Mouse (Mus musculus) kidney, embryonic 16.5 days (tissue): ENCODE results near the gene Aes. TPM values are rescaled to one million over a fixed set of nuclear protein-coding genes. Genes with fewer than 3 reads are reported as not detected.

Experiments
- ATAC-seq: fragments of 200-750 bp; cut with Nextera tagmentation; 2 replicates; pipeline ENCODE4 v1.8.0; 2017; ENCODE audit warnings: moderate TSS enrichment; ENCODE audit not compliant: low FRiP score, low TSS enrichment
- H3K27ac ChIP-seq: fragments of 300-500 bp; sonication (generic); 2 replicates; pipeline ENCODE4 v1.5.1; 2014; ENCODE audit warnings: low read length
- H3K27me3 ChIP-seq: fragments of 300-500 bp; sonication (generic); 2 replicates; pipeline ENCODE4 v1.6.1; 2014; ENCODE audit warnings: low read length, control low read depth, mixed read lengths; ENCODE audit not compliant: insufficient read depth
- H3K36me3 ChIP-seq: fragments of 300-500 bp; sonication (generic); 2 replicates; pipeline ENCODE4 v1.6.1; 2014; ENCODE audit warnings: low read length, control low read depth, mixed read lengths; ENCODE audit not compliant: insufficient read depth
- H3K4me1 ChIP-seq: fragments of 300-500 bp; sonication (generic); 2 replicates; pipeline ENCODE4 v1.6.1; 2014; ENCODE audit warnings: low read length, control low read depth, mixed read lengths; ENCODE audit not compliant: insufficient read depth
- H3K4me2 ChIP-seq: fragments of 300-500 bp; sonication (generic); replicated peaks from 2 replicates; pipeline ENCODE4 v1.6.1; 2014; ENCODE audit warnings: low read depth, low read length
- H3K4me3 ChIP-seq: fragments of 300-500 bp; sonication (generic); 2 replicates; pipeline ENCODE4 v1.5.1; 2014; ENCODE audit warnings: mild to moderate bottlenecking, low read length
- H3K9ac ChIP-seq: fragments of 300-500 bp; sonication (generic); replicated peaks from 2 replicates; pipeline ENCODE4 v1.6.1; 2014; ENCODE audit warnings: low read length
- H3K9me3 ChIP-seq: fragments of 300-500 bp; sonication (generic); 2 replicates; pipeline ENCODE4 v1.6.1; 2016; ENCODE audit warnings: low read length, control low read depth
- WGBS: fragments of 180-500 bp; shearing (Covaris S2); extraction: QIAGEN DNeasy Blood & Tissue Kit; methylation state at CpG from one replicate; pipeline ENCODE4 v1.1.7; 2014; 5-methylcytosine and 5-hydroxymethylcytosine counted together
- polyA plus RNA-seq: library from polyadenylated mRNA; unstranded; fragments of >200 nt; fragmentation: Nextera tagmentation; extraction: Ambion mirVana; gene quantifications from 2 replicates; pipeline ENCODE4 v1.2.1, GENCODE M21; 2015

Gene Aes
- polyA plus RNA-seq, 1 experiment from 2014 or later, result 487 TPM

- peak overlapping the region; percentile 96 for H3K27ac ChIP-seq
- peaks cover 81% of the 10 kb centered on the region for H3K4me1 ChIP-seq
- H3K9me3 ChIP-seq, result no peaks in the 10 kb centered on the region
- H3K27me3 ChIP-seq, result peaks cover 26% of the 10 kb centered on the region
- H3K4me3 ChIP-seq, result no peak overlapping the region
- H3K9ac ChIP-seq, result peak overlapping the region; percentile 38
- H3K36me3 ChIP-seq, result peaks cover 6% of the 10 kb centered on the region; the same call in 1 of the 2 replicates
- H3K4me2 ChIP-seq, result peak overlapping the region; percentile 28
- WGBS, result 23% methylated on average over 9 of the region's 9 CpGs
- ATAC-seq, result no peak
These were observed 13.7 kb downstream of the Aes start for GRCm38 (mm10) chr10:81572975-81573374.

- Histone ChIP-seq H3K4me1 (peaks cover 68% of the 10 kb centered on the region), H3K27me3 (peaks cover 26% of the 10 kb centered on the region), H3K9me3 (no peaks in the 10 kb centered on the region), H3K9ac (peak within 1 kb of the TSS; percentile 79), H3K27ac (peak within 1 kb of the TSS; percentile 96), H3K36me3 (peaks cover 8% of the 10 kb centered on the region; the same call in 1 of the 2 replicates), H3K4me2 (peak within 1 kb of the TSS; percentile 81), H3K4me3 (peak within 1 kb of the TSS; percentile 56)
- 26% methylated on average over 10 of the region's 10 CpGs for WGBS
- ATAC-seq, result no peak
These were observed 15.1 kb downstream of the Aes start, which contains the start of gene Tle2 for GRCm38 (mm10) chr10:81574081-81575056. Tle2 (plus strand) TSS chr10:81574561.

DNA sequence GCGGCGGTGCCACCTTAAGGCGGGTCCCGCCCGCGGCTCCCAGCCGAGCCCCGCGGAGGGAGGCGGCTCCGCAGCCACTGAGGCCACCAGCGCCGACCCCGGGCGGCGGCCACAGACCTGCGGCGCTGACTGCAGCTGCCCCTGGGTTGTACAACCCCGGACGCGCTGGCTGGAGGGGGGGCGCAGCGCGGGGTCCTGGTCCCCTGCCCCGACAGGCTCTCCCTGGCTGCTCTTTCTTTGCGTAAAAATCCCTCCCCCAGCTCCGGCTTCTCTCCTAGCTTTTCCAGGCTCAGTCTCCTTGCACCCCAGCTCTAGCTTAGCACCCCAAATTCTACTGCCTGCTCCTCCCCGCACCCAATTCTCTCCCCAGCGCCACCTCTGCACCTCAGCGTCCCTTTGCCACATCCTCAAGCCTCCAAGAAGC lies 15.9 kb downstream of the Aes start:
- ATAC-seq, result peak; percentile 7; the same call in 1 of the 2 replicates
- peak overlapping the region; percentile 79 for H3K9ac ChIP-seq

DNA sequence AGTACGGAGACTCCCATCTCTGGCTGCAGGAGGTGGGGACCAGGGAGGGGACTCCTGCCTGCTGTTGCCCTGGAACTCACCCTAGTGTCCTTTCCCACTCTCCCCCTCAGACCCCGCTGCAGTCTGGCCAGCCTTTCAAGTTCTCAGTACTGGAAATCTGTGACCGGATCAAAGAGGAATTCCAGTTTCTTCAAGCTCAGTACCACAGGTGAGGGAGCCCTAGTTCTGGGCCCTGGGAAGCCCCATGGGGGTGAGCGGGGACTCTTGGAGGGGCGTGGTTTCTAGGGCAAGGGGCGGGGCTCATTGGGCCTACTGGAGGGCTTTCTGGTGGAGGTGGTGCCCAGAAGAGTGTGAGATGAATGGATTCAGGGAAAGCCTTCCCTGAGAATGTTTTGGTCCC lies 16.4 kb downstream of the Aes start:
- ATAC-seq, result no peak
- WGBS, result 4% methylated on average over 6 of the region's 6 CpGs
- Histone ChIP-seq H3K27ac (peak overlapping the region; percentile 71), H3K4me3 (peak overlapping the region; percentile 56), H3K9ac (peak overlapping the region; percentile 79), H3K36me3 (peaks cover 8% of the 10 kb centered on the region; the same call in 1 of the 2 replicates), H3K4me2 (peak overlapping the region; percentile 81), H3K4me1 (peaks cover 65% of the 10 kb centered on the region), H3K9me3 (no peaks in the 10 kb centered on the region), H3K27me3 (peaks cover 26% of the 10 kb centered on the region)

More for the DNA sequence above, 15.9 kb downstream of the Aes start:
- Histone ChIP-seq H3K4me2 (peak overlapping the region; percentile 81), H3K4me1 (peaks cover 65% of the 10 kb centered on the region), H3K27me3 (peaks cover 26% of the 10 kb centered on the region), H3K4me3 (peak overlapping the region; percentile 56), H3K9me3 (no peaks in the 10 kb centered on the region), H3K36me3 (peaks cover 8% of the 10 kb centered on the region; the same call in 1 of the 2 replicates), H3K27ac (peak overlapping the region; percentile 71)
- under 1% methylated on average over 28 of the region's 30 CpGs for WGBS

DNA sequence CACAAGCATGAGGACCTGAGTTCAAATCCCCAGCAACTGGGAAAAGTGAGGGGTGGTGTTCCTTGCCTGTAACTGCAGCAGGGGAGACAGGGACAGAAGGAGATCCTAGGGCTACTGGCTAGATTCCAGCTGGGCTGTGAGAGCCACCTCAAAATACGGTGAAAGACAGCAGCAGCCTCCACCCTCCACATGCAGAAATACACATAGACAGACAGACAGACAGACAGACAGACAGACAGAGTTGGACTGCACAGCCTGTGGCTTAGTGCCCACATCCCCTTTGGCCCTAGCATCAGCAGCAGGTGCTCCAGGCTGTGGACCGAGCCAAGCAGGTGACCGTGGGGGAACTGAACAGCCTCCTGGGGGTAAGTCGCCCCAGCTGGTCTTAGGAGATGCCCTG lies 20.7 kb downstream of the Aes start:
- no peak overlapping the region for H3K27ac ChIP-seq
- no peak for ATAC-seq
- no peaks in the 10 kb centered on the region for H3K9me3 ChIP-seq
- 69% methylated on average over 4 of the region's 4 CpGs for WGBS
- H3K4me1 ChIP-seq, result peaks cover 45% of the 10 kb centered on the region
- no peak overlapping the region for H3K4me3 ChIP-seq
- H3K4me2 ChIP-seq, result peak overlapping the region; percentile 35; the same call in 1 of the 2 replicates
- H3K27me3 ChIP-seq, result peaks cover 11% of the 10 kb centered on the region
- no peak overlapping the region for H3K9ac ChIP-seq
- H3K36me3 ChIP-seq, result peaks cover 9% of the 10 kb centered on the region; the same call in 1 of the 2 replicates

- 27% methylated on average over 25 of the region's 25 CpGs for WGBS
- ATAC-seq, result peak; percentile 41; the same call in 1 of the 2 replicates
- peak overlapping the region; percentile 35 for H3K4me2 ChIP-seq
- H3K27me3 ChIP-seq, result peaks cover 12% of the 10 kb centered on the region
- H3K27ac ChIP-seq, result no peak overlapping the region
- no peaks in the 10 kb centered on the region for H3K9me3 ChIP-seq
- no peak overlapping the region for H3K4me3 ChIP-seq
- H3K36me3 ChIP-seq, result peaks cover 13% of the 10 kb centered on the region; the same call in 1 of the 2 replicates
- H3K9ac ChIP-seq, result 0 out of 2 replicates have a peak overlapping the region, but pooled peaks have one; percentile 28
- H3K4me1 ChIP-seq, result peaks cover 40% of the 10 kb centered on the region
These were observed 21.3 kb downstream of the Aes start for GRCm38 (mm10) chr10:81580441-81581070.

- peaks cover 16% of the 10 kb centered on the region for H3K36me3 ChIP-seq
- peak overlapping the region; percentile 61; the same call in 1 of the 2 replicates for H3K27ac ChIP-seq
- H3K4me1 ChIP-seq, result peaks cover 24% of the 10 kb centered on the region
- 46% methylated on average over 6 of the region's 6 CpGs for WGBS
- no peak overlapping the region for H3K4me2 ChIP-seq
- H3K9ac ChIP-seq, result no peak overlapping the region
- no peaks in the 10 kb centered on the region for H3K9me3 ChIP-seq
- ATAC-seq, result no peak
- 0 out of 2 replicates have a peak, but pooled peaks cover 4% of the 10 kb centered on the region for H3K27me3 ChIP-seq
- no peak overlapping the region for H3K4me3 ChIP-seq
These were observed 24.1 kb downstream of the Aes start for GRCm38 (mm10) chr10:81583347-81583746.

- no peak for ATAC-seq
- Histone ChIP-seq H3K4me3 (no peak overlapping the region), H3K27me3 (peaks cover 7% of the 10 kb centered on the region; the same call in 1 of the 2 replicates), H3K27ac (no peak overlapping the region), H3K36me3 (peaks cover 22% of the 10 kb centered on the region), H3K4me1 (no peaks in the 10 kb centered on the region), H3K4me2 (no peak overlapping the region), H3K9ac (no peak overlapping the region), H3K9me3 (no peaks in the 10 kb centered on the region)
- 81% methylated on average over 7 of the region's 7 CpGs for WGBS
These were observed 29.5 kb downstream of the Aes start for GRCm38 (mm10) chr10:81588739-81589138.

GRCm38 (mm10) chr10:81591846-81592245 lies 32.6 kb downstream of the Aes start:
- no peak overlapping the region for H3K4me3 ChIP-seq
- H3K4me2 ChIP-seq, result no peak overlapping the region
- H3K27ac ChIP-seq, result no peak overlapping the region
- H3K9ac ChIP-seq, result no peak overlapping the region
- WGBS, result 62% methylated on average over 9 of the region's 9 CpGs
- no peaks in the 10 kb centered on the region for H3K9me3 ChIP-seq
- peaks cover 6% of the 10 kb centered on the region; the same call in 1 of the 2 replicates for H3K27me3 ChIP-seq
- peaks cover 20% of the 10 kb centered on the region for H3K4me1 ChIP-seq
- H3K36me3 ChIP-seq, result peaks cover 13% of the 10 kb centered on the region
- ATAC-seq, result no peak
